Mouse (Mus musculus) lung, embryonic 16.5 days (tissue): ENCODE results near the gene Srgap3. TPM values are rescaled to one million over a fixed set of nuclear protein-coding genes. Genes with fewer than 3 reads are reported as not detected.

Experiments
- ATAC-seq: fragments of 200-750 bp; cut with Nextera tagmentation; 2 replicates; pipeline ENCODE4 v1.8.0; 2017; ENCODE audit warnings: low read depth, mild to moderate bottlenecking, moderate library complexity
- H3K27ac ChIP-seq: fragments of 300-500 bp; sonication (generic); 2 replicates; pipeline ENCODE4 v1.5.1; 2014; ENCODE audit warnings: mild to moderate bottlenecking, control low read depth, low read length
- H3K27me3 ChIP-seq: fragments of 300-500 bp; sonication (generic); 2 replicates; pipeline ENCODE4 v1.6.1; 2014; ENCODE audit warnings: low read depth, low read length, mixed read lengths; ENCODE audit not compliant: control insufficient read depth, insufficient read depth
- H3K36me3 ChIP-seq: fragments of 300-500 bp; sonication (generic); 2 replicates; pipeline ENCODE4 v1.6.1; 2014; ENCODE audit warnings: low read length; ENCODE audit not compliant: control insufficient read depth, insufficient read depth
- H3K4me1 ChIP-seq: fragments of 300-500 bp; sonication (generic); replicated peaks from 2 replicates; pipeline ENCODE4 v1.6.1; 2014; ENCODE audit warnings: low read length, mixed read lengths; ENCODE audit not compliant: control insufficient read depth, insufficient read depth
- H3K4me2 ChIP-seq: fragments of 300-500 bp; sonication (generic); 2 replicates; pipeline ENCODE4 v1.6.1; 2014; ENCODE audit warnings: low read depth, low read length, control low read depth
- H3K4me3 ChIP-seq: fragments of 300-500 bp; sonication (generic); 2 replicates; pipeline ENCODE4 v1.5.1; 2014; ENCODE audit warnings: mild to moderate bottlenecking, low read length, control low read depth
- H3K9ac ChIP-seq: fragments of 300-500 bp; sonication (generic); 2 replicates; pipeline ENCODE4 v1.6.1; 2014; ENCODE audit warnings: low read length, control low read depth
- H3K9me3 ChIP-seq: fragments of 300-500 bp; sonication (generic); 2 replicates; pipeline ENCODE4 v1.6.1; 2016; ENCODE audit warnings: low read length; ENCODE audit not compliant: control insufficient read depth
- WGBS: fragments of 180-500 bp; shearing (Covaris S2); extraction: QIAGEN DNeasy Blood & Tissue Kit; methylation state at CpG from one replicate; pipeline ENCODE4 v1.1.7; 2014; 5-methylcytosine and 5-hydroxymethylcytosine counted together
- polyA plus RNA-seq: library from polyadenylated mRNA; unstranded; fragments of >200 nt; fragmentation: Nextera tagmentation; extraction: Ambion mirVana; gene quantifications from 2 replicates; pipeline ENCODE4 v1.2.1, GENCODE M21; 2015

Srgap3 gene
- polyA plus RNA-seq, 1 experiment from 2014 or later = 3.3 TPM

DNA sequence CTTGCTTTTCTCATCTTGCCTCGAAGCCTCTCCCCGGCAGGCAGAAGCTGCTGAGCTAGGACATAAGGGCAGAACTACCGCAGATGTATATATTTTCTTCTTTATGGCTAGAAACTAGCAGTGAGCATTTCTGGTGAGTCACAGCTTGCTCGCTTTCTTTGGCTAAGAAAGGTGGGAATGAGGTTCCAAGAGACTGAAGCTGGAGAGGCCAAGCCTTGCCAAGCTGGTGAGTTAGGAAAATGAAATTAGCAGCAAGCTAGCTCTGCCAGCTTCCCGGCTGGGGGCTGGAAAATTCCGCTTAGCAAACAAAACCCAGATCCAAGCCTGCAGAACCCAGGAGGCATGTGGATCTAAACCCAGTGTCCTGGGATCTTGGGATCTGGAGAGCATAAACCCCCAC is 124.0 kb downstream of the Srgap3 start:
- no peak overlapping the region for H3K4me3 ChIP-seq
- H3K4me1 ChIP-seq = no peaks in the 10 kb centered on the region
- H3K9ac ChIP-seq = no peak overlapping the region
- WGBS = 85% methylated on average over 6 of the region's 6 CpGs
- H3K4me2 ChIP-seq = no peak overlapping the region
- H3K27me3 ChIP-seq = no peaks in the 10 kb centered on the region
- no peaks in the 10 kb centered on the region for H3K36me3 ChIP-seq
- H3K9me3 ChIP-seq = no peaks in the 10 kb centered on the region
- no peak overlapping the region for H3K27ac ChIP-seq
- ATAC-seq = no peak

DNA sequence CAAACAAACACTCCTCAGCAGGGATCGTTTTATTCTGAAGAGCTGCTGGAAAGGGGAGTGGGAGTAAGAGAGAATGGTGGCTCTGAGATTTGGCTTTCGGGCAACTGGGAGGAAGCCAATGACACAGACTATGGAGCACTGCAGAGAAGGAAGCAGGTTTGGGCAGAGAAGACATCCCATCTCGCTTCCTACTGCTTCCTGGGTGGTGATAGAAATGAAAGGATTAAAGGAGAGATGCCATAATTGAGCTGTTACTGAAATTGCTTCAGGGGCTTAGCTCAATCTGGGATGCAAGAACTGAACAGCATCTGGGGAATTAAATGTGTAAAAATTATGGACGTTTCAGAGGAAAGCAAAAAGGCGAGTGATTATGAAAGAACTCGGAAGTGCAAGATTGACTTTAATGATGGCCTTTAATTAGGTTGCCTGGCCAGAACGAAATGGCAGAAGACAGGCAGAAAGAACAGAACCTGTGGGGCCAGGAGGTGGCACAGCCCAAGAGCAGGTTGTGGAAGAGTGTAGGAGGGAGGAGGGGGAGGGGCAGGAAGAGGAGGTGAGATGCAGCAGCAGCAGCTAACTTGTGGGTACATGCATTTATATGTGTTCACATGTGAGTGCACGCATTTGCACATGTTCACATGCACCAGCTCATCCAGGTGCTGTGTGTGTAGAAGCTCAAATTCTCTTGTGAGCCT is 126.6 kb downstream of the Srgap3 start:
- no peaks in the 10 kb centered on the region for H3K9me3 ChIP-seq
- no peaks in the 10 kb centered on the region for H3K27me3 ChIP-seq
- 70% methylated on average over 8 of the region's 8 CpGs for WGBS
- no peaks in the 10 kb centered on the region for H3K36me3 ChIP-seq
- H3K9ac ChIP-seq = no peak overlapping the region
- ATAC-seq = no peak
- no peak overlapping the region for H3K4me3 ChIP-seq
- no peaks in the 10 kb centered on the region for H3K4me1 ChIP-seq
- no peak overlapping the region for H3K27ac ChIP-seq
- no peak overlapping the region for H3K4me2 ChIP-seq

DNA sequence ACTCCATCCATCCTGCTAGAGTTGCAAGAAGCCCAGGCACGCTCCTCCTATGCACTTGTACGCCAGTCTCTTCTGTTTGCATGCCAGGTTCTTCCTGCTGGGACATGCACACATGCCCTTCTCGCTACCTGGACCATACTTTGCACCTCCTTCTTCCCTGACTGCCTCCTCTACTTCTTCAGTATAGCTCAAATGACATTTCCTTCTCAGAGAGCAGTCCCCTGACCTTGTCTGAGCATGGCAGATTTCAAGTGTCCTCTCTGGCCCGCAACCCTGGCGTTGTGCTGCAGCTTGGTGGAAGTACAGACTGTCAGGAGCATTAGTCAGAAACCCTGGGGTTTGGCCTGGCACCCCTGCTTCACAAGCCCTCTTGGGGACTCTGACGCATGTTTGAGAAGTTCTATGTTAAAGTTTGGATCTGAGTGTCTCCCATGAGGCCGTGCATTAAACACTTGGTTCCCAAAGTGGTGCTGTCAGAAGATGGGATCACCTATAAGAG is 128.6 kb downstream of the Srgap3 start:
- no peak for ATAC-seq
- WGBS = 74% methylated on average over 7 of the region's 7 CpGs

DNA sequence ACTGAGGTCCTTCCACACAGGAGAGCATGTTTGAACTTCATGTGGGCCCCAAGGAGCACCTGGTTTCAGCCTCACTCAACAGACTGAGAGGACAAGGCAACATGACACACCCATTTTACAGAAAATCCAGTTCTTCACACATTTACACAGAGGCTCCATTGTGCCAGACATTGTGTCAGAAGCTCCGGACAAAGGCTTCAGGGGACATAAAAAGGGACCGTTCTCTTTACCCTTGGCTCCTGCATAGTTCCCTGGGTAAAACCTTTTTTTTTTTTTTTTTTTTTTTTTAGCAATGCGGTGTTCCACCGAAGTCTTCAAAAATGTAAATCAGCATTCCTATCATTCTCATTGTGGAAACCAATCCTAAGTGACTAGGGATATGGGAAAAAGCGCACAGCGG is 131.5 kb downstream of the Srgap3 start:
- no peak for ATAC-seq
- WGBS = 64% methylated on average over 6 of the region's 6 CpGs
- H3K36me3 ChIP-seq = no peaks in the 10 kb centered on the region
- H3K27me3 ChIP-seq = no peaks in the 10 kb centered on the region
- no peaks in the 10 kb centered on the region for H3K9me3 ChIP-seq
- H3K4me3 ChIP-seq = no peak overlapping the region
- no peak overlapping the region for H3K9ac ChIP-seq
- H3K4me2 ChIP-seq = no peak overlapping the region
- H3K4me1 ChIP-seq = no peaks in the 10 kb centered on the region
- no peak overlapping the region for H3K27ac ChIP-seq

More for the DNA sequence above, 128.6 kb downstream of the Srgap3 start:
- Histone ChIP-seq H3K9me3 (no peaks in the 10 kb centered on the region), H3K27me3 (no peaks in the 10 kb centered on the region), H3K4me3 (no peak overlapping the region), H3K27ac (no peak overlapping the region), H3K4me1 (no peaks in the 10 kb centered on the region), H3K4me2 (no peak overlapping the region), H3K36me3 (no peaks in the 10 kb centered on the region), H3K9ac (no peak overlapping the region)

DNA sequence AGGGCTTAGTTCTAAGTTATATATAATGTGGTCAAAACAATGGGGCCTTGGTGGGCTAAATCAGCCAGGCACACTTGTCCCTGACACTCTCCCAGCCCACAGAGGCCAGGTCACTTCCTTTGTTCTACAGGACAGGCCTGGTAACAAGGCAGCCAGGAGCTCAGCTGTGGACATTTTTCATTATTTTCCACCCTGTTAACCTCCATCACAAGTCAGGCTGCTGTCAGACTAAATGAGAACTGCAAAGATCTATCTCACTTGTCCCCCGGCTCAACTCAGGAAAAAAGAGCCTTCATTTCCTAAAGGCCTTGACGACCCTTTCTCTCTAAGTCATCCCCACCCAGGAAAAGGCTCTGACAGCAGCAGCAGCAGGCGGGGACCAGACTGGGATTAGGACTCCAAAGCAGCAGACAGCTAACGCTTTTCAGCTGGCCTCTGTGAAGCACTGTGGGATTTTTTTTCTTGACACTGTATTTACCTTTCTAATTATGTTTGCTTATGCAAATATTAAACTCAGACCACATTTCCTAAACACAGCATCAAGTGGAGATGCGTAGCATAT is 132.5 kb downstream of the Srgap3 start:
- Histone ChIP-seq H3K4me2 (no peak overlapping the region), H3K27ac (no peak overlapping the region), H3K4me3 (no peak overlapping the region), H3K9ac (no peak overlapping the region), H3K4me1 (peaks cover 7% of the 10 kb centered on the region; the same call in 1 of the 2 replicates), H3K36me3 (no peaks in the 10 kb centered on the region), H3K27me3 (no peaks in the 10 kb centered on the region), H3K9me3 (no peaks in the 10 kb centered on the region)
- ATAC-seq = no peak
- whole genome bisulfite sequencing = 31% methylated on average over 5 of the region's 5 CpGs

DNA sequence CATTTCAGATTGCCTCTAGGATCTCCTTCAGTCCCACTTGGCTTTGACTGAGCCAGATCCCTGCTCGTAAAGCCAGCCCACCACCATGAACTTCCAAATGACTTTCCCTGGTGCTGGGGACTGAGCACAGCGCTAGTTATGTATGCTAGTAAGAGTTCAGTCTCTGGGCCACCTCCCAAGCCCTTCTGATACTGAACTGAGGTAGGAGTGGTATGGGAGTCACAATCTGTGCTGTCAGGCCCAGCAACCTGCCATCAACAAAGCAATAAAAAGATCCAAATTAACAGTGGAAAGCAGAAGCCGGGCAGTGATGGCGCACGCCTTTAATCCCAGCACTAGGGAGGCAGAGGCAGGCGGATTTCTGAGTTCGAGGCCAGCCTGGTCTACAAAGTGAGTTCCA is 134.2 kb downstream of the Srgap3 start:
- peaks cover 7% of the 10 kb centered on the region; the same call in 1 of the 2 replicates for H3K4me1 ChIP-seq
- no peak for ATAC-seq
- no peaks in the 10 kb centered on the region for H3K9me3 ChIP-seq
- H3K27me3 ChIP-seq = no peaks in the 10 kb centered on the region
- no peak overlapping the region for H3K4me3 ChIP-seq
- no peak overlapping the region for H3K9ac ChIP-seq
- H3K4me2 ChIP-seq = no peak overlapping the region
- WGBS = 90% methylated on average over 7 of the region's 7 CpGs
- no peaks in the 10 kb centered on the region for H3K36me3 ChIP-seq
- H3K27ac ChIP-seq = no peak overlapping the region

DNA sequence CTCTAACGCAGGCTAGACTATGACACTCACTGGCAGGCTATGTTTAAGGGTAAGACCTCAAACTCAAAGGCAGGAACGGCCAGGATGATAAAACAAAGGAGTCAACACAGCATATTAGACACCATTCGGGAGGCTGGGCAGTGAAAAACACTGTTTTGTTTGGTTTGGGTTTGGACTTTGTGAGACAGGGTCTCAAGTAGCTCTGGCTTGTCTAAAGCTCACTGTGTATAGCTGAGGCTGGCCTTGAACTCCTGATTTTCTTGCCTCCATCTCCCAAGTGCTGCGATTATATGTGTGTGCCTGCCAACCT is 136.6 kb downstream of the Srgap3 start:
- no peak overlapping the region for H3K9ac ChIP-seq
- no peaks in the 10 kb centered on the region for H3K9me3 ChIP-seq
- no peaks in the 10 kb centered on the region for H3K27me3 ChIP-seq
- no peak for ATAC-seq
- H3K36me3 ChIP-seq = no peaks in the 10 kb centered on the region
- 79% methylated on average over 4 of the region's 4 CpGs for WGBS
- no peak overlapping the region for H3K27ac ChIP-seq
- no peak overlapping the region for H3K4me3 ChIP-seq
- no peak overlapping the region for H3K4me2 ChIP-seq
- peaks cover 7% of the 10 kb centered on the region; the same call in 1 of the 2 replicates for H3K4me1 ChIP-seq

DNA sequence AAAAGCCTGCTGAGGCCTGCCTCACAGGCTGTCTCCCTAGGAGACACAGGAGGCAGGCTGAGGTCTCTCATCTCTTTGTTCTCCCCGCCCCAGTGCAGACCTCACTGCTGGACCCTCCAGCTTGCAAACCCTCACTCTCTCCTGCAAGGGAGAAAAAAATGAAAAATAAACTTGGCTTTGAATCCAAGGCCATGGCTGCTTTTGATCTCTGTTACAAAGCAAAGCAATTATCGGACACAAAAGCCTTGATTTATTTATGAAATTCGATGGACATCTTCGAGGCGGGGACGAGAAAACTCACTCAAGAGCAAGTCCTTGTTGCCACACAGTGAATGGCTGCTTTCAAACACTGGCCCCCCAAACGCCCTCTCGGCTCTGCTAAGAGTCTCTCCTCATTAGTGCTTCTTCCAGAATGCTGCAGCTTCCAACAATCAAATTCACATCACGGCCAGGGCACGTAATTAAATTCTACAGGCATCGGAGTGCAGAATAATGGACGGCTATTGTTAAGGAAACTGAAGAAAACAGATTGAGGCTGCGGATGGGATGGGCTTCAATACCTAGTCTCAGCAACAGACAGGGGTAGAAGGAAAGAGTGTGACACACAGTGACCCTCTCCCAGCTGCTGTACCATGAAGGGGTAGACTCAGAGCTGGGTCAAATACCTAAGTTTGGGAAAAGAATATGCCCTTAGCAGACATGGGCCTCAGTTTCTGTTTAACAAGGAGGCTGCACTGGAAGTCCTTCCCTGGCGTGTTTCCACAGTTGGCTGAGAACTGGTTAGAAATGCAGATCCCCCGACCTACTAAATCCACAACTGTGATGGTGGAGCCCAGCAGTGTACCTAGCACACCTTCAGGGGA is 137.2 kb downstream of the Srgap3 start:
- WGBS = 43% methylated on average over 15 of the region's 15 CpGs
- Histone ChIP-seq H3K27ac (no peak overlapping the region), H3K4me3 (no peak overlapping the region), H3K4me2 (no peak overlapping the region), H3K4me1 (peaks cover 7% of the 10 kb centered on the region; the same call in 1 of the 2 replicates), H3K9me3 (no peaks in the 10 kb centered on the region), H3K36me3 (no peaks in the 10 kb centered on the region), H3K27me3 (no peaks in the 10 kb centered on the region), H3K9ac (no peak overlapping the region)
- ATAC-seq = peak; percentile 85

DNA sequence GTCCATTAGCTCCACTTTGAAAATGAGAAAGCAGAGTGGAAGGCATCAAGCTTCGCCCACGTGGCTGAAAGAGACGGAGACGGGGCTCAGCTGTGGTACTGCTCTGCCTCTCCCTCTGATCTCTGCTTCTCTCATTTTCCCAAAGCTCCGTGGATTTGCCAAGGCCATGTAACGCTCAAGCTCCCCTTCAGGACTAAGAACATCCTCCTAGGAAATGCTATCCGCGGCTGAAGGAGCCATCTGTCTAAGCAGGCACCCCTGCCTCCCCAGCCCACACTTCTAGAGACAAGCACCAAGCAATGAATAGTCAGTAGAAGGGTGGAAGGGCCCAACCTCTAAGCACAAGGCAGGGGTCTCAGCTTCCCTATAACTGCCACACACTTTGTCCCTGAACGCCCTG is 138.3 kb downstream of the Srgap3 start:
- Histone ChIP-seq H3K27ac (no peak overlapping the region), H3K4me2 (no peak overlapping the region), H3K4me1 (peaks cover 7% of the 10 kb centered on the region; the same call in 1 of the 2 replicates), H3K36me3 (no peaks in the 10 kb centered on the region), H3K27me3 (no peaks in the 10 kb centered on the region), H3K9ac (no peak overlapping the region), H3K9me3 (no peaks in the 10 kb centered on the region), H3K4me3 (no peak overlapping the region)
- 0 out of 2 replicates have a peak, but pooled peaks have one; percentile 11 for ATAC-seq
- WGBS = 71% methylated on average over 9 of the region's 9 CpGs
